Mouse (Mus musculus) activated CD4-positive, CD25-positive, alpha-beta regulatory T cell, adult 4 months (primary cell): Measurements from ENCODE around the gene Oaz2. TPM values are rescaled to one million over a fixed set of nuclear protein-coding genes. Genes with fewer than 3 reads are reported as not detected.
"Not testable (repeated sequence)": the region's sequence is repeated elsewhere in the genome, so short reads cannot be mapped to it uniquely, and the experiment has no call there.

ENCODE experiments used
- ATAC-seq: one replicate; pipeline ENCODE4 v1.8.0; 2017
- polyA plus RNA-seq, 2 experiments: library from polyadenylated mRNA; unstranded; fragments of 100-300 nt; shearing (Covaris generic); gene quantifications; one replicate each; pipeline ENCODE4 v1.2.1; 2017

The Oaz2 gene
- 10 to 100 TPM; 32.3 to 36.5 TPM for polyA plus RNA-seq

DNA sequence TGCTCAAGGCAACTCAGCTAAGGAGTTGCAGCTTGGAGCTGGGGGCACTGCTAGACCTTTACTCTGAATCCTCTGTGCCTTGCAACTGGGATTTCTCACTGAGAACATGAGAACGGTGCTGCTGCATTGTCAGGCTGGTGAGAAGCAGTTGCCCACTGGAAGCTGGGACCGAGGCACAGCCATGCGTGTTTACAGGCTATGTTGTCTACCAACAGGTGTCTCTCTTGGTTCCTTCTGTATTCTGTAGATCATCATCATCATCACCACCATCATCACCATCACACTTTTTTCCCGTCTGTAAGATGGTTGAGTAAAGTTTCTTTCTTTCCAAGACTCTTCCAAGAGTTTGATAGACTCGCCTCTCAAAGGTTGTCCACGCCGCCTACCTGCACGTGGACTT is at the start of gene Oaz2:
Gene Oaz2 (plus strand): TSS at position 301 of the 400 bp plus-strand sequence.
- ATAC-seq: no peak

DNA sequence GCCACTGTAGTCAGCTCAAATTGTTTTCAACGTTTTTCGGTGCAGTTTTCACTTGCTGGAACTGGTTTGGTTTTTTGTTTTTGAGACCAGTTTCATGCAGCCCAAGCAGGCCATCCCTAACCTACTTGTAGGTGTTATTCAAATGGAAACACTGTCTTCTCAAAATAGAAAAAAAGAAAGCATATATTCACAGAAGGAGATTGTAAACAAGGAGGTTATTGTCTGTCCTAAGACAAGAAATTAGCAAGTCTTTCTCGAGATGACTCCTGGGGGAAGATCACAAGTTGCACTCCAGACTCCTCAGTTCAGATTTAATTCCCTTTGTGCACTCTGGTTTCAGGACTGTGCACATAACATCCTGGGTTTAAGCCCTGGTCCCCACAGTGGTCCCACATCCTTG is 48.5 kb upstream of the Oaz2 start:
- ATAC-seq: no peak

DNA sequence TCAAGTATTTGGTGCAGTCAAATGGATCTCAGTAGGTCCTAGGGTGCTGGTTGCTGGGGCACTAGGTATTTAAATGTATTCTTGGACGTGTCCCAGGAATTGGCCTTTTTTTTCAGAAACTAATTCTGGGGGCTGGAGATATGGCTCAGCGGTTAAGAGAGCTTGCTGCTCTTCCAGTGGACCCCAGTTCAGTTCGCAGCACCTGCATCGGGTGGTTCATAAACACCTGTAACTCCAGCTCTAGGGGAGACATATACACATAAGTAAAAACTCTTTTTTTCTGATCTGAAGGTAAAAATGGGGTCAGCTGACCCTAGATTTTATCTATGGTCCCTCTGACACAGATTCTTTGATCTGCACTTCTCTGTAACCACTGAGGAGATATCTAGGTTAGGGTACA is 46.6 kb upstream of the Oaz2 start:
- no peak for ATAC-seq

GRCm38 (mm10) chr9:65621666-65622065 is 46.1 kb upstream of the Oaz2 start:
- no peak for ATAC-seq

DNA sequence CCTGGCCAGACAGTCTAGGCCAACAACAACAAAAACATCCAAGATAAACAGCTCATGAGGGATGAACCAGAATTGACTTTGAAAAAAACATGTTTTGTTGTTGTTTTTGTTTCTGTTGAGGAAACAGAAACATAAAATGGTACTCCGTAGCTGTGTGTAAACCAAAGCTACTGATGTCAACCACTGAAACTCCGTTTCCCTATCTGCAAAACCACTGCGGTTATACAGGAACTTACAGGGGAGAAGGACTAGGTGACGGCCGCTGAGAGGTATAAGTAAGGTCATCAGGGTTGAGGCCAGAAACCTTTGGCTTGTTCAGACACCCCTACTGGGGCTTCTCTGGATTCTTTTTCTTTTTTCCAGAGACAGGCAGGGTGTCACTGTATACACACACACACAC is 45.0 kb upstream of the Oaz2 start:
- no peak for ATAC-seq

- ATAC-seq: no peak
Observed at GRCm38 (mm10) chr9:65624266-65624665, 43.5 kb upstream of the Oaz2 start.

- no peak for ATAC-seq
Observed at GRCm38 (mm10) chr9:65629025-65629766, 38.6 kb upstream of the Oaz2 start, which contains the start of gene Rbpms2. Gene Rbpms2 (plus strand): TSS chr9:65629648.

DNA sequence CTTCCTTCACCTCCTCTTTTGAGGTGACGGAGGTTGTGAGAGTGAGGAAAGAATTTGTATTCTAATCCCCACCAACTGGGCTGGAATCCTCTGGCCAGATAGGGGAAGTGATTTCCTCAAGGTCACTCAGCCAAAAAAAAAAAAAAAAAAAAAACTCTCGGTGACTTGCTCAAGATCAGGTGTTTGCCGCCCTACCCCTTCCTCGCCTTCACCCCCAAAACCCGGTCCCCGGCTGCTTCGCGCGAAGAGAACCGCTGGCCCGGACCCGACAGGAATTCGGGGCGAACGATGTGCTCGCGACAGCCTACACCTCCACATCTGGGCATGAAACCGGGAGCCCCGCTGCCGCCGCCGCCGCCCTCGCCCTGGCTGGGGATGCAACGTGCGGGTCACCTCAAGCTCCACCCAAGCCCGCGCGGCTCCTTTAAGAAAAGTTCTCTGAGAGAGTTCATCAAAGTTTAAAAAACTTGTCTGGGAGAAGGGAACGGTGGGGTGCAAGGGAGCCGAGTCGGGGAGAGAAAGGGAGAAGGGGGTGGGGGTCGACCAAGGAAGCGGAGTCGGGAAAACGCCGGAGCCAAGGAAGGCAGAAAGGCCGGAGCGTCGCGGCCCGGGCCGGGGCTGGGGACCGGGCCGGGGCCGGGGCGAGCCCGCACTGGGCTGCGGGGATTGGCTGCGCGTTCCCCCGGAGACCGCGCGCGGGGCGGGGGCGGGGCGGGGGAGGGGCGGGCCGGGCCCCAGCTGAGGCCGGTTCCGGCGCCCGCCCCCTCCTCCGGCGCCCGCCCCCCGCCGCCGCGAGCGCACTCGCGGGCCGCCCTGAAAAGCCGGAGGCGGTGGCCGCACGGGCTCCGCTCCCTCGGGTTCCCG is 37.8 kb upstream of the Oaz2 start:
- ATAC-seq: no peak

DNA sequence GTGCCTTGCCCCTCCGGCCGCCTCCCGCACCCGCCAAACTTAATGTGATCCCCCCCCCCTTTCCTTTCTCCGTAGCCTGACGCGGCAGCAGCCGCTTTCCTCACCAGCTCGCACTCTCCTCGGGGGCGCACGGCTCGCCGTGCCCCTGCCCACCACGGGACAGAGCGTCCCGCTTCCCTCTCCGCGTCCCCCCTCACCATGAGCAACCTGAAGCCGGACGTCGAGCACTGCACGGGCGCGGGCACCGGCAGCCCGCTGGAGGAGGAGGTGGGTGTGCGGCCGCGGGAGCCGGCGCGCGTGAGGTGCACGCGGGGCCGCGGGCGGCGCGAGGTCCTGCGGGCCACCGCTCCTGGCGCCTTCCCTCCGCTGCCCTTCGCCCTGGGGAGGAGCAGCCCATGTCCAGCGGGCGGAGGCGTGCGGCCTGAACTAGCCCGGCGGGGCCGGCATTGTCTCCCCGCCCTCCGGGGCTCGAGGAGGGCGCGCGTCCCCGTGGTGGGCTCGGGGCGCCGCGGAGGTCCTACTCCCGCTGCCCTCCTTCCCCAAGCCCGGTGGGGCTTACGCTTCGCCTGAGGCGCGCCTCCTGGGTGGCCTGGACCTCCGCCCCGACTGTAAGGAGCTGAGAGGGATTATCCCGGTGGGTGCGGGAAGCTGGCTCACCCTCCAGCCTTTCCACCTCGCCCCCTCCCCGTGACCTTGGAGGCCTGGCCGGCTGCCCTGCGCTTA is 37.0 kb upstream of the Oaz2 start:
- ATAC-seq: no peak

- no peak for ATAC-seq
Observed at GRCm38 (mm10) chr9:65631354-65632021, 36.3 kb upstream of the Oaz2 start.

DNA sequence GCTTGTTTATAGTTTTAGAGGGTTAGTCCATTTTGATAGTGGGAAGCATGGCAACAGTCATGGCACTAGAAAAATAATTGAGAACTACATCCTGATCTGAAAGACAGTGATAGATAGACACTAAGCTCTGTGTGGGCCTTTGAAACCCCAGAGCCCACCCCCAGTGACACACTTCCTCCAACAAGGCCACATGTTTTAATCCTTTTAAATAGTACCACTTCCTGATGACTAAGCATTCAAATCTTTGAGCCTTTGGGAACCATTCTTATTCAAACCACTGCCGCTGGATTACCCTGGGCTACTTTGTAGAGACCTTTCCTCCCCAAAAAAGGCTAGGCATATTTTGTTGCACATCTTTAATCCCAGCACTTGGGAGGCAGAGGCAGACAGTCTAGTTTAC is 32.0 kb upstream of the Oaz2 start:
- no peak for ATAC-seq

DNA sequence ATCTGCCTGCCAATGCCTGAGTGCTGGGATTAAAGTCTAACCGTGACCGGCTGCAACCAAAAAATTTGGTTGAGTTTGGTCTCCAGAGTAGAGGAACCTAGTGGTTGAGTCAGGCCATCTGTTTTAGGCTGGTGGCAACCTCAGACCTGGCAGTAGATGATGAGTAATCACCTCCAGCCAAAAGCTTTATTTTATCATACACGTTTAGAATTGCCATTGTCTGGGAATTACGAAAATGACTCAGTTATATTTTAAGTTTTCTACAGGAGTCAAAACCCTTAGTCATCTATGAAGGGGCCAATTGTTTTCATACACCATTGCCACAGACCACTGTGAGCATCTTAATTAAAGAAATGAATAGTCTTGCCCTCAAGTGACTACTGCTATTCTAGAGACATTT is 30.9 kb upstream of the Oaz2 start:
- ATAC-seq: no peak

- no peak for ATAC-seq
Observed at GRCm38 (mm10) chr9:65639065-65639464, 28.7 kb upstream of the Oaz2 start.

GRCm38 (mm10) chr9:65640838-65641410 is 26.9 kb upstream of the Oaz2 start:
- no peak for ATAC-seq

DNA sequence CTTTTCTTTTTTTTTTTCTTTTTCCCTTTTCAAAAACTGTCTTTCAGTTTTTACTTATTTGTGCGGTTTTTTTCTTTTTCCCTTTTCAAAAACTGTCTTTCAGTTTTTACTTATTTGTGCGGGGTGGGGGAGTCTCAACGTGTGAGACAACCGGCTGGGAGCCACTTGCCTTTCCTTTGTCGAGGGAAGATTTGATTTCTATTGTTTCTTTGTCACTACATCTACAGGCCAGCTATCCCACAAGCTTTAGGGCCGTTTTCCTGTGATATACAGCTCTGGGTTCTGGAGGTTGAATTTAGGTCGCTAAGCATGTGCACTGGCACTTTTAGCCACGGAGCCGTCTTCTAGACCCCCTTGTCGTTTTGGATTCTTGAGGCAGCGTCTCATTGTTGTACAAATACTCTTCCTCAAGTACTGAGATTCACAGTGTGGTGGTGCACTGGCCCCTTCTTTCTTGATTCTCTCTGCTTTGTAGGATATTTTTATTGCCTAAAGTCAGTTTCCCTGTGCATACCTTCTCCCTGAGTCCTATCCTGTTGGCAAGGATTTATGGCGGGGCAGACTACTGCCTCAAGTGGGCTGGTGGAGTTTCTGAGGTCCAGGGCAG is 26.3 kb upstream of the Oaz2 start:
- no peak for ATAC-seq

- no peak for ATAC-seq
Observed at GRCm38 (mm10) chr9:65642546-65642945, 25.3 kb upstream of the Oaz2 start.

- no peak for ATAC-seq
Observed at GRCm38 (mm10) chr9:65644960-65645359, 22.8 kb upstream of the Oaz2 start.

- ATAC-seq: no peak
Observed at GRCm38 (mm10) chr9:65645984-65646383, 21.8 kb upstream of the Oaz2 start.

GRCm38 (mm10) chr9:65646782-65647181 is 21.0 kb upstream of the Oaz2 start:
- ATAC-seq: no peak

GRCm38 (mm10) chr9:65648730-65649129 is 19.1 kb upstream of the Oaz2 start:
- no peak for ATAC-seq

GRCm38 (mm10) chr9:65649997-65650396 is 17.8 kb upstream of the Oaz2 start:
- no peak for ATAC-seq

DNA sequence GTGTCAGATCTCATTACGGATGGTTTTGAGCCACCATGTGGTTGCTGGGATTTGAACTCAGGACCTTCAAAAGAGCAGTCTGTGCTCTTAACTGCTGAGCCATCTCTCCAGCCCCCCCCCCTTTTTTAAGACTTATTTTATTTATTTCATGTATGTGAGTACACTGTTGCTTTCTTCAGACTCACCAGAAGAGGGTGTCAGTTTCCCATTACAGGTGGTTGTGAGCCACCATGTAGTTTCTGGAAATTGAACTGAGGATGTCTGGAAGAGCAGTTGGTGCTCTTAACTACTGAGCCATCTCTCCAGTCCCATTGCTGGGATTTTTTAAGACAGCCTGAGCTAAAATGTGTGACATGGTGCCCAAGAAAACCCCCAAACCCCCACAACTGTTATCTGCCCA is 15.8 kb upstream of the Oaz2 start:
- ATAC-seq: not testable (repeated sequence)
